Mouse (Mus musculus) cerebellum, postnatal 25 days (tissue): ENCODE data around the gene B020031M17Rik.
"Not testable (repeated sequence)": the region's sequence is repeated elsewhere in the genome, so short reads cannot be mapped to it uniquely, and the experiment has no call there.

ENCODE experiments used
- DNase-seq, 2 experiments: peaks; one replicate each; pipeline ENCODE4 v3.0.0; 2021; ENCODE audit warnings: mixed read lengths in 2 of 2

The B020031M17Rik gene

DNA sequence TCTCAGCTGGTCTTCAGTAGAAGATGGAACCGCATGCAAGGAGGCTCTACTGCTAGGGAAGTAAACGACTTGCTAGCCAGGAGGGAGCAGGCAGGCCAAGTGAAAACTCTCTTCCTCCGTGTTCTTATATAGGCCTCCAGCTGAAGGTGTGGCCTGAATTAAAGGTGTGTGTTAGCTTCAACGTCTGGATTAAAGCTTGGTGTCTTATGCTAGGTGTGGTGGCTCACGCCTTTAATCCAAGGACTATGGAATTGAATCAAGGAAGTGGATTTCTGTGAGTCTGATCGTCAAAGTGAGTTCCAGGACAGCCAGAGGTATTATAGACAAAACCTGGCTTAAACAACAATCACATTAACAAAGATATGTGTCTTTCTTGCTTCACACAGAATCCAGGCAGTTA, at the start of gene B020031M17Rik:
Gene B020031M17Rik, minus strand, starts transcription at position 101 of the 400 bp plus-strand sequence.
- DNase-seq: not testable (repeated sequence)

DNA sequence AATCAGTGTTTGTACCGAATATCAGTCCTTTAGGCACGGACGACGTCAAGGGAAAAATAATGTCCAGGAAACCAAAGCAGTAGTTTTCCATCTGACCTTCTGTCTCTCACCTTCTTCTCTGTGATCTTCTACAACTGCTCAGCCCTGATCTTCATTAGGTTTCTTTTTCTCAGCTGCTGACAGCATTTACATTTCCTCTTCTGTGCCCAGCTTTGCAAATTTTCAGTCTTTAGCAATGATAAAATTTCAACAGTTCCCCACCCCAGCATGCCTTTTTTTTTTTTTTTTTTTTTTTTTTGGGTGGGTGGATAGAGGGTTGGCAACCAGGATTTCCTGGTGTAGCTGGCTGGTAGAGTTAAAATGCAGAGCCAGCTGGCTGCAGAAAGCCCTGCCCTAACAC, 48.6 kb upstream of the B020031M17Rik start:
- not testable (repeated sequence) for DNase-seq

DNA sequence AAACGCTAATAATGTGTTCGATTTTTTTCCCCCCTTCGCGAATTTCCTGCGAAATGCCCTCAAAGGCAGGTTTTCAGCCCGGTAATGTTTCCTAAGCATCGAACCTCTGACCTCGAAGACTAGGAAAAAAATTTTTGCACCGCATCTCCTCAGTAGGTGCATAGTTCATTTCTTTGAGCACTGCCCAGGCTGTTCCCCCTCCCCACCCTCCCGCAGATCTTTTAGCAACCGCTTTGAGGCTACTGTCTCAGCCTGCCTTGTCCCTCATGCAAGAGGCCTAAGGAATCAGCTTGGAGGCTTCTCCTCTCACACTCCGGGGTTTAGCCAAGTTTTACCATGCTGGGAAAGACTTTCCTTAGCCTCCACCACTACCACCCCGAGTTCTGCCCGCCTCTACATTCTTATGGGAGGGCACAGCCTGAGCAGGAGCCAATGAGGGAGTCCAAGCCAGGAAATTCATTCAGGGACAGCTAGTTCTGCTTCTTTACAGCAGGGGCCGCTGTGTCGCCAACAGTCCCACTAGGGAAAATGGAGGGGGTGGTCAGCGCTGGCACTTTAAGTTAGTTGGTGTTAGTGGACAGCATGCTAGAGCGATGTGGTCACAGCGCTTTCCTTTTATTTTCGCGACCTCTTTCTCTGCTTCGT, 48.0 kb upstream of the B020031M17Rik start:
- DNase-seq: not testable (repeated sequence)

DNA sequence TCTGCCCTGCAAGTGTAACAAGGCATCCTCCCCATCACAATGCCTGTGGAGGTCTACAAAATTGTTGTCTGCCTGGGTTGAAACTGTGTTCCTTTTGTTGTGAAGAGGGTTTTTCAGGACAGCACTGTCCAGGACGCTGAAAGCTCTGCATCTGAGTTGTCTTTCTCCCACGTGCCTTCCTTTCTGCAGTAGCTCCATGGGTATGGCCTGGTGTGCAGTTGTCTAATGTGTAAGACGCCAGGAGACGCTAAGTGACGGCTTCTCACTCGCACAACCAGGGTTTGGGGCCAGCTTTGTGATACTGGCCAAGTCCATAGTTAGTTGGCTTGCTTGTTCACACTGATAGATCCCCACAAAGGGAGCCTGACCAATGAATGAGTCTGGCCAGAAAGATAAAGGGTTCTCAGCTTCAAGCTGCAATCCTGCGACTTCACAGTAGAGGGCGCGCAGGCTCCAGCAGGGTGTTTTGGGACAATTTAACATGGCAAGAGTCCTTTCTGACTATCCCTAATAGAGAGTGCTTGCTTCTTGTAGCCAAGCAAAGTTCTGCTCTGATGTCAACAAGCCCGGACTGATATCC, 41.4 kb upstream of the B020031M17Rik start:
- not testable (repeated sequence) for DNase-seq

DNA sequence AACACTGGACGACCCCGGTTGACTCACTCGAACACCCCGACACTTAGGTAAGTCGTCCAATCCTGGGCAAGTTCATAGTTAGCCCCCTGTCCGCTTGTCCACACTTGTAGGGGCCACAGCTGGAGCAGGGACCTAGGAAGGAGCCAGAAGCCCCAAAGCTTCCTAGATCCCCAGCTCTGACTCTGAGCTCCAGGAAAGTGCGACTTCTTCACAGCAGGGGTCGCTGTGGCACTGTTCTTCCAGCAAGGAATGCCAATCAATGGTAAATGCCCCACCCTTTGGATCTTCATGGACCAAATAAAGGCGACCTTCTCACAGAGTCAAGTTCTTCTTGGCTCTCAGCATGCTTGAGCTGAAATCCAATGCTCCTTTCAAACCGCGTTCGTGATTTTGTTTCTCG, 40.7 kb upstream of the B020031M17Rik start:
- DNase-seq: not testable (repeated sequence)

DNA sequence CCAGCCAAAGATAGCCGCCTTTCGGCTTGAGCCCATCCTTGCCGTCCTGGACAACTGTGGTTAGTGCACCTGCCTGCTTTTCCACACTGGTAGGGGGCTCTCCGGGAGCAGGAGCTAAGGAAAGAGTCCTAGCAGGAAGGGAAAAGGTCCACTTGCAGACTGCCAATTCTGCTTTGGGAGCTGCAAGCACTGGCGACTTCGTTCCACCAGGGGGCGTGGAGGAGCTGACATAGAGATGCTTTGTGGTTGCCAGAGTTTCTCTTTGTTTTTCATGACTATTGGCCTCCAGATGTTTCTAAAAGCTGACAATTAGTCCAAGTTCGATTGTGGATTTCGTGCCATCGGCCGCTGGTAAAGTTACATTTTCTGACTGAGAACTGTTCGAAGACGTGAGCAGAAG, 18.6 kb upstream of the B020031M17Rik start:
- DNase-seq: not testable (repeated sequence)

DNA sequence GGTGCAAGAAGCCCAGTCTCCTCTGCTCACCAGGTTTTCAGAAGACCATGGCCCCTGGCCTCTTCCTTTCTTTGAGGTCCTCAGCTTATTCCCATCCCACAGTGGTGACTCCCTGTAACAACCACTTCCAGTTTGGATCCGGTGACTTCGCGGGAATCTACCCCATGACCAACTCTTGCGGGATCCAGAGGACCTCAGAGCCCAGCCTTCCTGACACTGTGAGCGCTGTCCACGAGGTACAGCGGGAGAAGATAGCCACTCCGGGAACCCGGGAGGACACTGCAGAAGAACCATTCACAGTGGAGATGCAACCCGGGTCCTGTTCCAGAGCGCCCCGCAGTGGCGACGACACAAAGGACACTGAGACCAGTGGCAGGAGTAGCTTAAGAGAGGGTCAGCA, 17.6 kb upstream of the B020031M17Rik start:
- not testable (repeated sequence) for DNase-seq

DNA sequence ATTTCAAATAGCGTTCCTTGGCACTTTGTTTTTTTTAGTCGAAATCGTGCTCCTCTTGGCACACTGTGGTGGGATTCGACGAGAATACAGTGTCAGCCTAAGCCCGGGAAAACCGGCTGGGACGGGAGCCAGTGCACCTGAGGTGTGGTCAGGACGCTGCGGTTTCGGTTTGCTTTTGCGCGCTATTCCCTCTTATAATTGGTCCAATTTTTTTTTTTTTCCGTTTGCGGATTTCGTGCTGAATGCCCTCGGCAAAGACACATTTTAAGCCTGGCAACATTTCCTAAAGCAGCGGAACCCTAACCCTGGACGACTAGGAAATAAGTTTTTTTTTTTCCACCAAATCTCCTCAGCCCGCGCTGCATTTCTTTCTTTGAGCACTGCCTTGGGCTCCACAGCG, 15.4 kb upstream of the B020031M17Rik start:
- DNase-seq: peak; percentile 25 to 30

DNA sequence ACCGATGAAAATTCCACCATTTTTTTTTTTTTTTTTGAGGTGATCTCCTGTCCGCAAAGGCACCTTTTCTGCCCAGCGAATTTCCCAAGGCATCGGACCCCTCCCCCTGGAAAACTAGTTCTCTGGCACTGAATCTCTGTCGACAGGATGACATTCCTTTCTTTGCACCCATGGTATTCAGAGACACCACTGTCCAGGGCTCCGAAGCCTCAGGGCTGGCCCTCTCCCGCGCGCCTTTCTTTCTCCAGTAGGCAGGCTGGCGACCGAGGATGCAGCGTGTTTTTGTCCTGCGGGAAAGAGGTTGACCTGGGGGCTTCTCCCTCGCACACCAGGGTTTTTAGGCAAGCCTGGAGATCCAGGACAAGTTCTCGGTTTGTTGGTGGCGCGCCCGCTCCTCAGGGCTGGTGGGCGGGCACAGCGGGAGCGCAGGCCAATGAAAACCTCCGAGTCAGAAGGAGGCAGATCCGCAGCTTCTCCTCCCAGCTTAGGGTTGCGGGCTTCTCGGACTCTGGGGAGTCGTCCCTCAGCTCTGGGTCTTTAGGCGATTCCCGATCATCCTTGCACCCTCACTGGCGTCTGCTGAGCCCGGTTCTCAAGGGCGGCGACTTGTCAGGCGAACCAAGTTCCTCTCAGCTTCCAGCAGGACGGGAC, 14.8 kb upstream of the B020031M17Rik start:
- DNase-seq: peak in 1 of 2 experiments; percentile 2

DNA sequence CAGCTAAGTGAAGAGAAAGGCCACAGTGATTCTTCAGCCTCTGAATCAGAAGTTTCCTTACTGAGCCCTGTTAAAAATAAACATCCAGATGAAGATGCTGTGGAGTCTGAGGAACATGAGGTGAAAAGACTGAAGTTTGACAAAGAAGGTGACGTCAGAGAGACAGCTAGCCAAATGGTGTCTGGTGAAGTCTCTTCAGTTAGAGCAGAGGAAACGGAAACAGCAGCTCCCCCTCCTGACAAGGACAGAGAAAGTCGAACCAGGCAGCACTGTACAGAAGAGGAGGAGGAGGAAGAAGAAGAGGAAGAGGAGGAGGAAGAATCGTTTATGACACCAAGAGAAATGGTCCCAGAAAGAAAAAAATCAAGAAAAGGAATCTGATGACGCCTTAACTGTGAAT, 12.2 kb upstream of the B020031M17Rik start:
- DNase-seq: not testable (repeated sequence)

DNA sequence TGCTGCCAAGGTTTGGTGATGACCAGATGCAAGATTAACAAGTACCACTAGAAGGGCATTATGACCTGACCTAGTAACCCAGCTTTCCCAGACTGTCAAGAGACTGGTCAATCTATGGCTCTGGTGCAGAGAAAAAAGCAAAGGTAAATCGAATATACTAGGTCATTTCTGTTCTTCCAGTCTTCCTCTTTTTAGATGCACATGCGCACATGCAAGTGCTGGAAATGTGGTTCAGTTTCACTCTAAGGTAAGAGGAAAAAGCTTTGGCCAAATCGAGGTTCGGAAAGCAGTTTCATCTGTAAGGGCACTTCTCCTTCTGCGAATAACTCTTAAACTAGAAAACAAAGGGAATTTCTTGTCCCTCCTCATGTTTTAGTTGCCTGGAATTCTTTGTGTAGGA, 5.0 kb upstream of the B020031M17Rik start:
- DNase-seq: not testable (repeated sequence)

DNA sequence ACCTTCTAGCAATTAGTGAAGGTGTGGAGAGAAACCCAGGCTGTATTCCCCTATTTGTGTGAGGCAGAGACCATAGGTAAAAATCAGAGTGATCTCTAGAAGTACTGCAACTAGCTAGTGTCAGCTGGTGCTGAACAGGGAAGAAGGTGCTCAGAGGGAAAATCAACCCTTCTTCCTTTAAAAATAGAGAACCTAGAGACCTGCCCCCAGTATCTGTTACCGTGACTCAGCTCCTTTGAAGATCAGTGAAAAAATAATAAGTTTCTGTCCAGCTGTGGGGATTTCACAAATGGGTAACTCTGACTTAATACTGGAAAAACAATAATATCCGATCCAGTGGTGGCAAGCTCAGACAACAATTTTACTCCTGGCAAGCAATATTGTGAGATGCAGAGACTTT, 4.5 kb upstream of the B020031M17Rik start:
- not testable (repeated sequence) for DNase-seq

DNA sequence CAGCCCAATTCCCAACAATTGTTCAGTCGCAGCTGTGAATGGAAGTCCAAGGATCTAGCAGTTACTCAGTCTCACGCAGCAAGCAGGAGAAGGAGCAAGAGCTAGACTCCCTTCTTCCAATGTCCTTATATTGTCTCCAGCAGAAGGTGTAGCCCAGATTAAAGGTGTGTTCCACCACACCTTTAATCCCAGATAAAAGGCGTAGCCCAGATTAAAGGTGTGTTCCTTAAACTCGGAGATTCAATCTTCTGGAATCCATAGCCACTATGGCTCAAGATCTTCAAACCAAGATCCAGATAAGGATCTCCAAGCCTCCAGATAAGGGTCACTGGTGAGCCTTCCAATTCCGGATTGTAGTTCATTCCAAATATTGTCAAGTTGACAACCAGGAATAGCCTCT, 21.4 kb downstream of the B020031M17Rik start, which contains the start of gene Gm21761:
Gene Gm21761, minus strand, starts transcription at position 101 of the 400 bp plus-strand sequence.
- DNase-seq: not testable (repeated sequence)

DNA sequence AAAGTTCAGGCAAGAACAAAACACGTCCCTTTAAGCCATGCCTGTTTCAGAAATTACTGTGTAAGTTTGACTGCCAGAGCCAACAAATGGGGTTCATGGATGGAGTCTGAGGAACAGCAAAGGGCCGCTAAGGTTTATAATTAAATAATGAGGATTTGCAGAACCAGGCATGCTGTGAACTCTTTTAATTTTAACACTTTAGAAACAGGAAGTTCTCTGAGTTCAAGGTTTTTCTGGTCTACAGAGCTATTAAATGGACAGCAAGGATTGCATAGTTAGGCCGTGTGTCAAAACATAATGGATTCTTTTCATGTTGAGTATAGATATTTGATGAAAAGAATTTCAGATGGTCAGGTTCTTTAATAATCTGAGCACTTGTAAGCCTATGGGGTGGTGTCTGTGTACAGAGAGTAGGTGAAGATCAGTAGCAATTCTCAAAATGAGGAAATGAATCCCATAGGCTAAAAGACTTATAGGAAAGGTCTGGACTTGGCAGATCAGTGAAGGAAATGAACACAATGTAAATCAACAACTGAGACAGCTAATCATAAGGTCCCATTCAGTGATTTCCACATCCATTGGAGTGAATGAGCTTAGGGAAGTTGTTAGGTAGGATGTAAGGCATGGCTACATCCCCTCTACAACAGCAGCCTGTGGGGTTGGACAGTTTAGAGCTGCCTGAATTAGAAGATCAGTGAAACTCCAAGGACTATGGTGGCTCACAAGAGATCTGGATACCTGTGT, 25.8 kb downstream of the B020031M17Rik start:
- DNase-seq: not testable (repeated sequence)

DNA sequence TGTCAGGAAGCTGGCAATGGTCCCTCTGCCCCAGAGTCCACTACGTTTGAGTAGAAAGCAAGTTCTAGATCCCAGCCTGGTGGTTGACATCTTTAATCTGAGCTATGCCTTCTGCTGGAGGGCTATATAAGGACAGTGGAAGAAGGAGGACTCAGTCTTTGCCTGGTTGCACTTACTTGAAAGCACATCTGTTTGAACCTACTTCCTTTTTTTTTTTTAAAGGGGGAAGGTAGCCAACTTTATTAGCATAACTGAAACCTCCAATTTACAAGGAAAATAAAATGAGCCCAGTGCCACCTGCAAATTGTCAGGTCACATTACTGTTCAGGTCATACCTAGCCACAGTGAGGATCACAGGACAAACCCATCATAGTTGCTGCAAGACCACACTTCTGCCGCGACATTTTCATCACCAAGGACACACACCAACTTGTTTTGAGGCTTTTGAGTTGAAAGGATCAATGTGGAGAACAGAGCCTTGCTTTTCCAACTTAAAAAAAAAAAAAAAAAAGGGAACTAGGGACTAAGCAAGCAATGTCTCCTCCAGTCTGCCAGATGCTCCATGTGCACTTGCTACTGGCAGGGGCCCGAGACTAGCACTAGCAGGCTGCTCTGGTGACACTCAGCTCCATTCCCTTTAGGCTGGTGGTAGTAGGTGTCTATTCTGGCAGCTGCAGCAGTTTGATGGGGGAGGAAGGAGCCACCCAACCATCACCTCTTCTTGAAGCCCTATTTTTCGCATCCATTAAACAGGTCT, 33.5 kb downstream of the B020031M17Rik start:
- DNase-seq: not testable (repeated sequence)

DNA sequence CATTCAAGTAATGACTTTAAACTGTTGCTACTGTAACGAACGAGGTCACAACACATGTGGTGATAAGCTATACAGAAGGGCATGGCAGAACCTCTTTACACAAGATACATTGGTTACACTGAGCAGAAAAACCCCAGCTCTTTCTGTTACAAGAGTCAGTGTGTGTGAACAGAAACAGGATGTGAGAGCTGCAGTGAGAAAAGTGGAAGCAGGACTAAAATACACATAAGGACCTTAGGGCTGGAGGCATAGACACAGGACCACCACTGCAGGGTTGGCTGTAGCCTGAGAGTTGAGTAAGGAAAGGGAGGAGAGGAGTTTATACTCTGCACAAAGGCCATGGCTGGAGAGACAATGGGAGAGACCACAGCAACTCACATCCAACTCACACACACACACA, 34.2 kb downstream of the B020031M17Rik start:
- not testable (repeated sequence) for DNase-seq
